Mouse (Mus musculus) lung, adult 2 months (tissue): Measurements from ENCODE around the gene Cldn34c2.
"Not testable (repeated sequence)": the region's sequence is repeated elsewhere in the genome, so short reads cannot be mapped to it uniquely, and the experiment has no call there.

Source experiments
- CTCF ChIP-seq: fragments of 200-500 bp; IDR thresholded peaks from 2 replicates; pipeline ENCODE4 v1.5.1; 2011; ENCODE audit warnings: mild to moderate bottlenecking, low read length, control low read depth; ENCODE audit not compliant: insufficient read depth
- POLR2A ChIP-seq: fragments of 200-500 bp; IDR thresholded peaks from 2 replicates; pipeline ENCODE4 v1.6.1; 2011; ENCODE audit warnings: low read depth, mild to moderate bottlenecking, control low read depth, low read length, borderline replicate concordance; ENCODE audit errors: extremely low read depth

DNA sequence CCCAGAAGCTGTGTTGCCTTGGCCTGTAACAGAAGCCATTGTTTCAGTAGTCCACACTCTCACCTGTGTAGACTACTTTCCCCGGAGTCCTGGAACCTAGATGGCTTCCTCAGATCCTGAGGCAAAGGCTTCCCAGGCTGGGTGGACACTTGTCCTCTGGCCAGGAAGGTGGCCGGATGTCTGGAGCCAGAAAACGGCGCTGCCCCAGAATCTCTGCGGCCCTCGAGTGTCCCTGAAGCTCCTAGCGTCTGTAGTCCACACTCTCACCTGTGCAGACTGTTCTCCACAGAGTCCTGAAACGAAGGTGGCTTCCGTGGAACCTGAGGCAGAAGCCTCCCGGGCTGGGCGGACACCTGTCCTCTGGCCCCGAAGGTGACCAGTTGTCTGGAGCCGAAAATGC, 30.1 kb upstream of the Cldn34c2 start:
- not testable (repeated sequence) for TF ChIP-seq CTCF, POLR2A
